Mouse (Mus musculus): ENCODE measurements around the gene Myo1d.

Gene Myo1d

DNA sequence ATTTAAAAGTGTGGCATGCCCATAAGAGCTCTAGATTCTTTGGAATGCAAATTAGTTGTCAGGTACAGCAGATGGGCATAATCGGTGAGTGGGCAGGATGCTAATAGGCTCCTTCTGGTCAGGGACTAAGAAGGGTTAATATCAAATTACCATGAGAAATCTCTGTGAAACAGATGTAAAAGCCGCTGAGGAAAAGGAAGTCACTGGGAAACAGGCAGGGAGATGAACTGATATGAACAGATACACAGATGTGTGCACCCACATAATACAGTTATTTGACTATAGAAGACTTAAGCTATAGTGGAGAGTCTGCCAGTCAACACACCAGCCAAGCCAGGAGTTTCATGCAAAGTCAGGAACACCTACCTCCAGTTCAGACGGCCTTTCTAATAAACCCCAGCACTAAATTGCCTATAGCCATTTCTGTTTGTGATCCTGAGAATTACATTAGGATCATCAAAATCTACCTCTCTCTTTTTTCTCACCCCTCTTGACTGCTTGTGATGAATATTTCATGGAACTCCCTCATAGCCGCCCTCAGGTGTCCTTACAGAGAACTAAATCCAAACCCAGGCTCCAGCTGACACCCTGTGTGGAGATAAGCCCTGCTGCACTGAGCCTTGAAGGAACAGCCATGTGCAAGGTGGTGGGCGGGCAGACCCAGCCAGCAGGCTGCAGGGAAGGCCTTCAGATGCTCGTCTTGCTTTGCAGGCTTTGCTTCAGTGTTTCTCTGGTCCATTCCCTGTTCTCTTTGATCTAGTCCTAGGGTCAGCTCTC lies 164.7 kb downstream of the Myo1d start:
- DNase-seq (ENCODE audit: low spot score in 2 of 2): no peak

DNA sequence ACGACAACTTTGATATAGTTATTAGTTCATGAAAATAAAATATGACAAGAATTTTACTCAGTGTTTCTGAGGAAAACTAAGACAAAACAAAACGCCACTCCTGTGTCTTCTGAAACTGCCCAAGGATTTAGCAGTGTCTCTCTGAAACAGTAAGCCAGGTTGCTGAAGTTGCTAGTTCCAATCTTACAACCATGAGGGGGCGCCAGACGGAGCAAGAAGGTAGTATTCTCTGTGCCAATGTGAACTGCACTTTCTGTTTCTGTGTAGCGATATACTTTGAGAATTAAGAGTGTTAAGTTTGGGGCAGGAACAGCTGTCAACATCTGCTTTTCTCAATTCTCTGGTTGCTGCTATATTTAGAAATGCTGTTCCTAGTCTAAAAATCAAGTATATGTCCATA lies 165.4 kb downstream of the Myo1d start:
- peak in 1 of 2 experiments; percentile 63 for DNase-seq (ENCODE audit: low spot score in 2 of 2)

DNA sequence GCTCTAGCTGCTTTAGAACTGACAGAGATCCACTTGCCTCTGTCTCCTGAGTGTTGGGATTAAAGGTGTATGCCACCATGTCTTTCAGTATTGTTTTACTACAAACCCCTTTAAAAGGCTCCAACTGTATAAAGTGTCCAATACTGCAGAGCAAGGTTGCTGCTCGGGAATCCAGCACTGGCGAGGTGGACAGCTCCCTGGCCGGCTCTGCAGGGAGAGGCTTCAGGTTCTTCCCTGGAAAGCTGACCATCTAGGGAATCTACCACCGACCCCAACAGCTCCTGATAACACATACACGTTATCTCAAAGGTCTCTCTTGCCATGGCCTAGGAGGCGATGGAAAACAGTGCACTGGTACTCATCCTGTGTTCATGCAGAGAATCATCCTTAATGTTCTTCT lies 166.3 kb downstream of the Myo1d start:
- DNase-seq (ENCODE audit: low spot score in 2 of 2): no peak

DNA sequence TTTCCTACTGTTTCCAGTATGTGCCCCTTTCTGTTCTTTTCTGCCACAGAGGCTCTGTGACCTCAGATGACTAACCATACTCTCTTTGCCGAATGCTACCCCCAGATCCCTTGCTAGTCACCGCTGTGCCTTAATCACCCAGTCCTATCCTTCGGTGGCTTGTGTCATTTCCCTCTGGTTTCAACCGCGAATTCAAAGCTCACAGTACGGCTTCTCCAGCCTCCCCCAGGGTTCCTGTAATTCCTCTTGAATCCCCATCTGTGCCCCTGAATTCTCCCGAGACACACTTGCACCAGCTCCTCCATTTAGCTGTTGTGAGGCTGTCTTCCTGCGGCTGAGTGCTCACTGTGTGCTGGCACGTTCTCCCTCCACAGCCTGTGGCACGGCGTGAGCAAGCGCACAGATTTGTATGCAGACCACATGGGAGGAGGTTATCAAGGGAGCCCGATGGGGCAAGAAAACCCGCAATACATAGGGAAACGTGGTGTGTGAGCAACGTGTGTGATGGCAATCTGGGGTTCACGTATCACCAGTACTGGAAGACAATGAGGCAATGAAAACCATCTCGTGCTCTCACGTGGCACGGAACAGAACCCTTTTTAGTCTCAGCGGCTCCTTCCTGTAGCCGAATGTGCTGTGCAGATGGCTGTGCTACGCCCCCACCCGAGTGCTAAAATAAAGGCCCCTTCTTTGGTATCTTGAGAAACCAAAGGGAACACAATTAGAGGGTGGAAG lies 177.0 kb downstream of the Myo1d start:
- DNase-seq (ENCODE audit: low spot score in 2 of 2): peak in 1 of 2 experiments; percentile 38

DNA sequence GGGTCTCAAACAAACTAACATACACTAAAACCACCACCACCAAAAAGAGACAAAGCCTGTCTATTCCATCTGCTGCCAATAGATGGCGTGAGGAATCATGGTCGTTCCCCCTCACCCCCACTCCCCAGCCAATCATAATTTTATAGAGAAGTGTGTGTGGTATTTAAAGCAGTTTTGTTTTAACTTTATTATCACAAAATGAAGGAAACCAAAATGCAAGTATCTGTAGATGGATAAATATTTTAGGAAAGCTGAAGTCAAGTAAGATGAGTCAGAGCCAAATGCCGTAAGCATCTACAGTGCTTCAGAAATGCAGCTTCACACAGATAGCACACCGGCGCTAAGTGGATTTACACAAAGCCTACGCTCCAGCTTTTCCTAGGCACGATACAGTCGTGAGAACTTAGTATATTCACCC lies 177.8 kb downstream of the Myo1d start:
- peak in 1 of 2 experiments; percentile 34 for DNase-seq (ENCODE audit: low spot score in 2 of 2)

DNA sequence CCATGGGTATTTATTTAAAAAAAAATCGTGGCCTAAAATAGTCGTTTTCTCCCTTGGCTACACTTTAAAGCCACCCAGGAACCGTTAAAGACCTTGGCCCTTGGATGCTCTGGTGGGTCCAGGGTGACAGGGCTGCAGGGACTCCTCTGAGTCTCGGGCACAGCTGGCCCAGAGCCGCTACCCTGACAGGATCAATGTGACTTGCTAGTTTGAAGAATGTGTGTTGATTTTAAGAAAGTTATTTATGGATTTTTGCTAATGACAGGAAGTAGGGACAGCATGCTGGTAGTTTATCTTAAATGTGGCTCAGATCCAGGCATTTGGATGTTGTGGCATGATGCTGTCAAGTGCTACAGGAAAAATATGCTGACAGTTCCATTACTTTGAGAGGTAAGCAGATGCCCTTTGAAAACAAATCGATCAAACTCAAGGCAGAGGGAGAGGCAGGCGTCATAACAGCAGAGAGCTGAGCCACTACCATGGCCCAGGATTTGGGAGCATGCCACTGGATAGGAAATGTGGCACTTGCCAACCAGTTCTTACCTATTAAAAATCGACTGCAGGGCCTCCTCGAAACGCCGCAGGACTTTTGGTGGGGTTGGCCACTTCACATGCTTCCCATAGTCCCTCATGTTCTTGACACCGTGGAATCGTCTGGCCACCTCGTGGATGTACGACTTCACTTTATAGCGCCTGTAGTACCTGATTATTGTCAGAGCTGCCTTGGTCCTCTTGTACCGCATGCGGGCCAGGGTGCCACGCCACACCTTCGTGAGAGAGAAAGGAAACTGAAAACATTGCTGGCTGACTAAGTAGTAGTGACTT lies 178.6 kb downstream of the Myo1d start:
- DNase-seq (ENCODE audit: low spot score in 2 of 2): no peak

DNA sequence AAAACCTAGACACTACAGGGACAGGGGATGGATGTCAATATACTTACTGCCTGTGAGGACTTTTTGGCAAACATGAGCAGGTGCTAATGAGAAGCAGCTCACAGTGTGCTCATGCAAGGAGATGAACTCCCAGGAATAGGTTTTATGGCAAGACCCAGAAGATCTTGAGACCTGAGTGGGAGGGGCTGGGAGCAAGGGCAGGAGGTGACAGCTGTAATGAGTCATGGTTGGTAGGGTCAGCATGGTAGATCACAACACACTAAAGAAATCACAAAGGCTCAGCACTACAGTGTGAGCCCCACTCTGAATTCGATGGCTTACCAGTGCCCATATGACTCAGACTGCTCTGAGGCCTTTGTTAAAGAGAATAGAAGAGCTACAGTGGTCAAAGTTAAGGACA lies 184.3 kb downstream of the Myo1d start:
- no peak for DNase-seq (ENCODE audit: low spot score in 2 of 2)

DNA sequence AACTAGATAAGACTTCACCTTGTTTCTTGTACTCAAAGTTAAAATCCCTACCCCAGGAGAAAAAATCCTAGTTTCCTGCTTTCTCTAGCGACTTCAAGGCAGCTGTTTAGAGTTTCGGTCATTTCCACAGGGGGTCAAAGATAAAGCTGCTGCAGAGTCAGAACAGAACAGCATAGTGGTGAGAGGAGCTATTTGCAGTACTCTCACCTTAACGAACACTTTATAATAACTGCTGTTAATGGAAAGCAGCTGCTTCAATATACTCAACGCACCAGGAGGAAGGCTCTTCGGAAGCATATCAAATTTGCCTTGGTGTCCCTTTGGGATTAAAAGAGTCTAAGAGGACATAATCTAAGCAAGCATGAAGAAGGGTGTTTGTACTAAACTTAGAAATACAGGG lies 190.4 kb downstream of the Myo1d start:
- DNase-seq (ENCODE audit: low spot score in 2 of 2): no peak

DNA sequence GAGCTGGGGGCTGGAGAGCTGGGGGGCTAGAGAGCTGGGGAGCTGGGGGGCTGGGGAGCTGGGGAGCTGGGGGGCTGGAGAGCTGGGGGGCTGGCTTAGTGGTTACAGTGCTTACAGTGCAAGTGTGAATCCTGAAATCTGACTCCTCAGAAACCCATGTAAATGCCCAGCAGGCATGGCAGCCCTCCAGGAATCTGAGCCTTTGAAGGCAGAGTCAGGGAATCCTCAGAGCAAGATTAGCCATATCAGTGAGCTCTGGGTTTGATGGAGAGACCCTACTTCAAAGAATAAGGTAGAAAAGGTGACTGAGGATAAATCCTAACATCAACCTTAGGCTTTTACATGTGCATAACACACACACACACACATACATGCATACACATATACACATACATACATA lies 194.1 kb downstream of the Myo1d start:
- DNase-seq (ENCODE audit: low spot score in 2 of 2): no peak

DNA sequence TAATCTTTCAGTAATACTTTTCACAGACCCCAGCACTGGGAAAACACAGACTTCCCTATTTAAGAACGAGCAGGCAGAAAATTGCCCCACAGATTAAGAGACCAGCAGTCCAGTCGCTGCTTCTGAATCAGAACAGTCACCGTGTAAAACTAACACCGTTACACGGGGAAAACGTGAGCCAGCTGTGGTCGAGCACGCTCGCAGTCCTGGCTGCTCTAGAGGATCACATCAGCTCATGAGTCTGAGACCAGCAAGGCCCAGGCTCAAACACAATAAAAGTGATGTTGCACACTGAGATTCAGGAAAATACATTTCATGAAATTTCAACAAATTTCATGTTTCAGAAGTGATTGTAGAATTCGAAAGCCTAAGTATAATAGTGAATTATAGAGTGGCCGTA lies 194.6 kb downstream of the Myo1d start:
- no peak for DNase-seq (ENCODE audit: low spot score in 2 of 2)

DNA sequence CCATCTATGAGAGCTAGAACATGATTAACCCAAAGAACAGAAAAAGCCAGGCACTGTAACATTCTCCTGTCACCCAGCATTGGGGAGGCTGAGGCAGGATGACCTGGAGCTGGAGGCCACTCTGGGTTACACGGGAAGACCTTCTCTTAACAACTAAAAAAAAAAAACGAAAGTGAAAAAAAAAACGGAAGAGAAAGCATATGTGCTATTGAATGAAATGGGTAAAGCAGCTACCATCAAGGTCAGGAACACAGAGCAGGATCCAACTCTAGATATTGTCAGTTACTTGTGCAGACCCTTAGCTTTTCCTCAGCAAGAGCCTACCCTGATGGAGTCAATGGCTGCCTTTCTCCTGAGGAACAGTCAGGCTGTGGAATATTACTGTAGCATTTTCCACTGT lies 199.3 kb downstream of the Myo1d start:
- no peak for DNase-seq (ENCODE audit: low spot score in 2 of 2)

DNA sequence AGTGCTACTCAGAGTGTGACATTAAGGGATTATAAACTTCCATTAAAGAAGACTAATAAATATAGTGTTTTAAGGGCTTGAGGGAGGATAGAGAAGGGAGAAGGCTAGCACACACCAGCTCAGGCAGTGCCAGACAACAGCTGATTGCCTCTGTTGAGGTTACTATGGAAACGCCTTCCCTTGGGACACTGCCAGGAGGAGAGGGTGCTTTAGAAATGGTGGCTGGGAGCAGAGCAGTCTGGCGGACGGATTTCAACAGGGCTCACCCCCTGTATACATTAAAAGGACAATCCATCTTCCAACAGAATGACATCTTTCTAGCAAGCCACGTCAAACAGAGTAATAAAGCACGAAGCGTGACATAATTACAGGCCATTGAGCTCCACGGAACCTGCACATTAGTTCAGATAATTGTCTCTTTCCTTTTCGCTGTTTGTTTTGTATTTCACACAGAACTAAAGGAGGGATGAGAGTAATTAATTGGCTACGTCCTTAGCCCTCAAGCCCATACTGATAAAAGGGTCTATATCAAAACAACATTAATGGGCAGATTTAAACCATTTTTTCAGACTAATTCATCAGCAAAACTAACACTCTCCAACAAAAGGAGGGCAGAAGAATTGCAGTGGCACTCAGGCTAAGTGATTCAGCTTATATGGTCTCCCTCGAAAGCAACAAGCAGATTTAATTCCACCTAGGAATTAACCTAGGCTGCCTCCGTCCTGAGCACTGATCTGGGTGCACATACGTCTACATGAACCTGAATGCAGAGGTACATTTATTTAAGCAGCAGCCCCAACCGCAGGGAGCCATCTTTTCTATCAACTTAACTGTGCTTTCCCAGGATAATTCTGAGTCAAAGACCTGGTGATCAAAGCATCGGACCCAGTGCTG lies 201.8 kb downstream of the Myo1d start:
- peak; percentile 75 to 93 for DNase-seq (ENCODE audit: low spot score in 2 of 2)

DNA sequence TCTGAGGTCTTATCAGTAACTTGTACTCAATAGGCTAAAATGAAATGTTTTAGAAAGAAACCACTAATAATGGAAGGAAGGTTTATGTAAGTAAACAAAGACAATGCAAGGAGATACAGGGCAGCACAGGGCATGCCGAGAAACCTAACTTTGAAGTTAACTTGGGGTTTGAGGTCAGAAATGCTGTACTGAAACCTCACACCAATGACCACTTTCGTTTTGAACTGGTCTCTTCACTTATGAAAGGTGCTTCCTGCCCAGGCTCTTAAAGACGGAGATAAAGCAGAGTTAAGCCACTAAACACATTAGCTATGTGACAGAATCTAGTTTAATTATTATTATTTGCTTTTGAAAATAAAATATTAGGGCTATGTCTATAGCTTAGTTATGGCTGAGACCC lies 204.0 kb downstream of the Myo1d start:
- DNase-seq (ENCODE audit: low spot score in 2 of 2): no peak

DNA sequence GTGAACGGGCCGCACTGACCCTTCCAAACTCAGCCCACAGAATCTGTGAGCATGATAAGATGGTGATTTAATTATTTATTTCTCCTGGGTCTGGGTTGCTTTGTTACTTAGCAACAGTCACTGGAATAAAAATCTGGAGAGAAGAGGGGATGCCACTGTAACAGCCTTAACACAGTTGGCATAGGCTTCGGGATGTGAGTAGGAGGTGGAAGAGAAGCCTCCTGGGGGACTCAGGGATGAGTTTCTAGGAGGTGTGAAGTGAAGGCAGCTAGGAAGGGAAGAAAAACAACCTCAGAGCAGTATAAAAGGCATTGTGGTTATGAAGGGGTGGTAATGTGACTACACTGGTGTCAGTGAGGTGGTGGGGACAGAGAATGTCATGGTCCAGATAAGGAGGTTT lies 213.5 kb downstream of the Myo1d start:
- DNase-seq (ENCODE audit: low spot score in 2 of 2): no peak

DNA sequence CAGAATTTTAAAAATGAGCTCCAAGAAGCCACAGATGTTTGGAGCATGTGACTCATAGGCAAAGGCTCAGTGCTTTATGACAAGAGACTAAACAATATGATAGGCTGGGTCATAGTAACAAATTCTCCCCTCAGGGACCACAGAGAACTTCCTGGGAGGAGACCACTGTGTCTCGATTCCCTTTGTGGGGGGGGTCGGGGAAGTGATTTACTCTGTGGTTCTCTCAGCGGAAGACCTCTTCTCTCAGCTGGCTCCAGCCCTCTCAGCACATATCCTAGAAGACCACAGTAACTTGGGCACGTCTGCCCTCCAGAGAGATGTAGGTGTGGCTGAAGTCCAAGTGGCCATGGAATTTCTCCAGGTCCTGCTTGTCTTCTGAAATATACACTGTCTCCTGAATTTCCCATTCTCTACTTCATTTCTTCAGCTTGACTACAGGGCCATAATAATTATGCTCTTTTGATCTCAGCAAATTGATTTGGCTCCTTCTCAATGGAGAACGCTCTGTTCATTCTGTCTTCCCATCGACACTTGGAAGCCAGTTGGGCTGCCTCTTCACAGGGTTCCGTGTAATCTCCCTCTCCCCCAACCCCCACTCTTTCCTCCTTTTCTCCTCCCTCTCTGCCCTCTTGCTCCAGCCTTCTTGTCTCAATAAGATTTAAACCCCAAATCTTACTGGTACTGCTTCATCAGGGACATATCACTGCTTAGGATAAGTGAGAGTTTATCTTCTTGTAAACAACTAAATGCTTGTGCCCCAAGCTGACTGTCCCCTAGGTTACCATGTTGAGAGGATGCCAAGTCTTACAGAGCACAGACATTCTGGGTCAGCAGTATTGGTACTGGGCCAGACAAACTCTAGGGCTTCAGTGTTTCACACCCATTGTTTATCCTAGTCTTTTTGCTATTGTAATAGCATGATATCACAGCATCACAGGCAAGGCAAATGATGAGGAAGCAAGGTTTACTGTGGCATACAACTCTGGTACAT lies 214.6 kb downstream of the Myo1d start:
- peak in 1 of 2 experiments; percentile 40 for DNase-seq (ENCODE audit: low spot score in 2 of 2)

DNA sequence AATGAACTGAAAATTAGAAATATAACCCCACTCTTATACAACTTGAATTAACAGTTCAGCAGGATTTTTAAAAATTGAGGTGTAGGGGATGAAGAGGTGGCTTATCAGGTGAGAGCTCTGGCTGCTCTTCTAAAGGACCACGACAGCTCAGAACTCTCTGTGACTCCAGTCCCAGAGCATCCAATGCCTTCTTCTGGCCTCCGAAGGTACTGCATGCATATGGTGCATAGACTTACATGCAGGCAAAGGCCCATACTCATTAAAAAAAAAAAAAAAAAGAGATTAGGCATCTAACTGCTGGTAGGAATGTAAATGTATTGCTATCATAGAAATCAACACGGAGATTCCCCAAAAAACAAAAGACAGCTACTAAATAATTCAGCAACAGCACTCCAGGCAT lies 217.3 kb downstream of the Myo1d start:
- DNase-seq (ENCODE audit: low spot score in 2 of 2): peak in 1 of 2 experiments; percentile 56

DNA sequence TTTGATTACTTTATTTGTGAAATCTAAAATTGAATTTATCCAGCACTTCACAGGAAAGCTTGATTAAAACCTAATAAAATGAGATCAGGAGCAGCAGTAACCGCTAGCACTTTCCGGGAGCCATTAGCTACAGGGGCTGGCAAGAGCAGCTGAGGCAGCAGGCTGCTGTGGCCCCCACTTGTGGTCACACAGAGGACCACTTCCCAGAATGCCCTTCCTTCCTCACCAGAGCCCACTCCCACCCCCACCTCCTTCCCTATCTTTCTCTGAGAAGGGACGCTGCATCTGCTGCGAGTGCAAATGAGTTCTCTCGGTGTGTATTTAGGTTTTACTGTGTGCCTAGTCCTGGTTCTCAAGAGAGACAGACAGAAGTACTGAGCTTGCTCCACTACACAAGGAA lies 219.1 kb downstream of the Myo1d start:
- DNase-seq (ENCODE audit: low spot score in 2 of 2): no peak

DNA sequence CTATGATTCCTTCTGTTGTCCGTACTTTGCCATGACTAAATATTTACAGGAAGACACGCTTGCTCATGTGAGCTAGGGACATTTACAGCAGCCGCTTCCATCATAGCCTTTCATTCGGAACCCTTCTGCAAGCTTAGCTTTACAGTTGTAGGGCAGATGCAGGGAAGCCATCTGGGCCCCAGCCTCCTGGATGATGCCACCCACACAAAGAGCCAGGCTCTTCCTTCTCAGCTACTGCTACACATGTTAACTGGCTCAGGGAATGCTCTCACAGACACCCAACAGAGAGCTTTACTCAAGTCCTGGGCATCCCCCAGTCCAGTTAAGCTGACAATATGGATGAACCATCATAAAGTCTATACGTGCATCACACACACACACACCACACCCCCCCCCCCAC lies 224.4 kb downstream of the Myo1d start:
- no peak for DNase-seq (ENCODE audit: low spot score in 2 of 2)

DNA sequence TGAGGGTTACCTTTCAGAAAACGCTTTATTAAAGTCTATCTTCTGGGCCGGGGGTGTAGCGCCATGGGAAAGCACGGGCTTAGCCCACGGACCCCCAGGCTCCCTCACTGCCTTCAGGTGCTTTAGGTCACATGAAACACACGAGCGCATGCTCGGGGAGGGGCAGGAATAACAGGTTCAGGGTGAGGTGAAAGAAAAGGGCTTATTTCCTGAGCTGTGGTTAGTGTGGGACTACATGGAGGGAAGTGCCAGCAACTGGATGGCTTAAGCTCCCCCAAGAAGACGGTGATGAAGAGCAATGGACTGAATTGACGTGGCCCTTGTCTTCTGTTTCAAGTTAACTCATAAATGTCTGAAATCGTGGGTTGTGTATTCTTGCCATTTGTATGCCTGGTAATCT lies 226.8 kb downstream of the Myo1d start:
- DNase-seq (ENCODE audit: low spot score in 2 of 2): no peak

DNA sequence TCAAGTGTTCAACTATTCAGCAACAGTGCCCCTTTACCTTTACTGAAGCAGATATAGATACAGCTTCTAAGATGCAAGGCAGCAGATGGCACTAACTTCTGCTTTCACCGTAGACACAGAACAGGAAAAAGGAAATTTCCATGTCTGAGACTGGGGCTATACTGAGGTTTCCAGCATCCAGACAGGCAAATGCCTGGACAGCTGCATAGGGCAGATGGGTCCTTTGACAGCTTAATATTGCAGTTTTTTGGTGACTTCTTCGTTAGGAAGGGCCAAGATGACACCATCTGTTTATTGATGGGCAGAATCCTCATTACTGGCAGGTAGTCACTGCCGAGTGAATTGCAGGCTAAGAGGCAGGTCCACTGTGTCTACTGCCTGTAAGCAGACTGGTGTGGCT lies 228.2 kb downstream of the Myo1d start:
- no peak for DNase-seq (ENCODE audit: low spot score in 2 of 2)
